Mouse (Mus musculus) heart, postnatal 10 days (tissue): ENCODE data around the gene Poldip2. TPM values are rescaled to one million over a fixed set of nuclear protein-coding genes. Genes with fewer than 3 reads are reported as not detected.

ENCODE experiments used
- DNase-seq, 2 experiments: peaks; one replicate each; pipeline ENCODE4 v3.0.0; 2021
- intact Hi-C: fragments of 180-260 bp; cut with DNase I; formaldehyde crosslinking; loops from one replicate; pipeline ENCODE4 v1.15.1; 2025
- total RNA-seq, 2 experiments: library from RNA; stranded (reverse); gene quantifications; 2 replicates each; pipeline ENCODE4 v1.2.3; 2021

Gene Poldip2
- total RNA-seq = 100 to 1,000 TPM; 161 to 163 TPM

- intact Hi-C loops = no loop called here
- DNase-seq = peak; percentile 92 to 93
These were observed at the start of gene Poldip2, which contains the start of gene Tmem199 for GRCm38 (mm10) chr11:78512025-78512957. Gene Poldip2 (plus strand): TSS chr11:78512193. Gene Tmem199 (minus strand): TSS chr11:78512172.

- no peak for DNase-seq
- intact Hi-C loops = no loop called here
These were observed 49.3 kb upstream of the Poldip2 start for GRCm38 (mm10) chr11:78462669-78463068.

GRCm38 (mm10) chr11:78463286-78464036, 48.5 kb upstream of the Poldip2 start:
- intact Hi-C loops = no loop called here
- DNase-seq = no peak

- intact Hi-C loops = no loop called here
- DNase-seq = no peak
These were observed 46.9 kb upstream of the Poldip2 start for GRCm38 (mm10) chr11:78465116-78465515.

- peak; percentile 89 to 90 for DNase-seq
- intact Hi-C loops = no loop called here
These were observed 46.3 kb upstream of the Poldip2 start, which contains the start of gene Slc46a1 for GRCm38 (mm10) chr11:78465568-78466180. Gene Slc46a1 (plus strand): TSS chr11:78465697.

- DNase-seq = peak in 1 of 2 experiments; percentile 8
- intact Hi-C loops = no loop called here
These were observed 45.6 kb upstream of the Poldip2 start for GRCm38 (mm10) chr11:78466242-78466912.

GRCm38 (mm10) chr11:78467515-78467914, 44.5 kb upstream of the Poldip2 start:
- intact Hi-C loops = no loop called here
- no peak for DNase-seq

GRCm38 (mm10) chr11:78467932-78468331, 44.1 kb upstream of the Poldip2 start:
- no peak for DNase-seq
- intact Hi-C loops = no loop called here

GRCm38 (mm10) chr11:78471326-78472103, 40.5 kb upstream of the Poldip2 start:
- no peak for DNase-seq
- intact Hi-C loops = no loop called here

- intact Hi-C loops = no loop called here
- no peak for DNase-seq
These were observed 36.7 kb upstream of the Poldip2 start for GRCm38 (mm10) chr11:78475289-78475688.

- no peak for DNase-seq
- intact Hi-C loops = loop anchor here (10.0 kb wide), 1 partner anchor 471 kb away; no protein-coding TSS in a partner anchor
These were observed 28.4 kb upstream of the Poldip2 start for GRCm38 (mm10) chr11:78483639-78484038.

- intact Hi-C loops = loop anchor here (5.0 to 10.0 kb wide), 2 partner anchors 339 to 467 kb away; partner anchors contain the start of gene Lyrm9
- peak; percentile 75 to 84 for DNase-seq
These were observed 23.8 kb upstream of the Poldip2 start for GRCm38 (mm10) chr11:78488168-78488567.

- intact Hi-C loops = no loop called here
These were observed 21.2 kb upstream of the Poldip2 start for GRCm38 (mm10) chr11:78490781-78491241.

GRCm38 (mm10) chr11:78495904-78496303, 16.1 kb upstream of the Poldip2 start:
- intact Hi-C loops = no loop called here
- peak; percentile 50 to 71 for DNase-seq

More at GRCm38 (mm10) chr11:78490781-78491241, 21.2 kb upstream of the Poldip2 start:
- DNase-seq = peak in 1 of 2 experiments; percentile 14

GRCm38 (mm10) chr11:78497071-78497541, 14.9 kb upstream of the Poldip2 start:
- intact Hi-C loops = no loop called here
- no peak for DNase-seq

GRCm38 (mm10) chr11:78497544-78498522, 14.2 kb upstream of the Poldip2 start, which contains the start of gene Sarm1:
Gene Sarm1 (minus strand): TSS chr11:78497754.
- peak; percentile 84 for DNase-seq
- intact Hi-C loops = no loop called here

GRCm38 (mm10) chr11:78499004-78499403, 13.0 kb upstream of the Poldip2 start, which contains the start of gene Vtn:
Gene Vtn (plus strand): TSS chr11:78499091.
- DNase-seq = peak; percentile 30 to 50
- intact Hi-C loops = no loop called here

- DNase-seq = no peak
- intact Hi-C loops = no loop called here
These were observed 12.4 kb upstream of the Poldip2 start for GRCm38 (mm10) chr11:78499543-78499942.
